Mouse (Mus musculus): ENCODE measurements around the gene Kcnk4. TPM values are rescaled to one million over a fixed set of nuclear protein-coding genes. Genes with fewer than 3 reads are reported as not detected.

Kcnk4 gene
- polyA plus RNA-seq, 1 experiment from 2014 or later, result 1.1 TPM

DNA sequence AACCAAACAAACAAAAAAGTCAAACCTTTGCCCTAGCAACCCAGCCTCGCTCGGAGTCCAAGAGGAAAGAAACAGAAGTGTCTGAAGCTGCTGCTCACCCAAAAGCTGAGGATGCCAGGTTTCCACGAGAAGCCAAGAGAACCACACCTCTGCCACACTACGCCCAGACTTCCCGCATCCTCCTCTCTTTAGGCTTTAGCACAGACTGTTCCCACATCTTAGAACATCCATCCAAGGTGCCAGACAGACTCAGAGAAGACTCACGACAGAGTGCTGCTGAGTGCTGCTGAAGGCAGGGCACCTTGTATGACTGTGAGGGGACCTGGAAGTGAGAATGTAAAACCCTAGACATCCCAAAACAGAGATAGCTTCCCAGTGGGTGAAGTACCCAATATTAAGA lies 58.5 kb downstream of the Kcnk4 start:
- Histone ChIP-seq H3K27me3 (replicated peaks) (no peaks in the 10 kb centered on the region), H3K27ac (no peak overlapping the region), H3K4me3 (no peak overlapping the region), H3K9ac (no peak overlapping the region), H3K9me3 (peaks cover 4% of the 10 kb centered on the region), H3K4me1 (no peaks in the 10 kb centered on the region), H3K4me2 (replicated peaks) (no peak overlapping the region), H3K36me3 (no peaks in the 10 kb centered on the region)
- whole genome bisulfite sequencing, result 89% methylated on average over 6 of the region's 6 CpGs
- ATAC-seq (ENCODE audit: low FRiP score, low read depth), result no peak

DNA sequence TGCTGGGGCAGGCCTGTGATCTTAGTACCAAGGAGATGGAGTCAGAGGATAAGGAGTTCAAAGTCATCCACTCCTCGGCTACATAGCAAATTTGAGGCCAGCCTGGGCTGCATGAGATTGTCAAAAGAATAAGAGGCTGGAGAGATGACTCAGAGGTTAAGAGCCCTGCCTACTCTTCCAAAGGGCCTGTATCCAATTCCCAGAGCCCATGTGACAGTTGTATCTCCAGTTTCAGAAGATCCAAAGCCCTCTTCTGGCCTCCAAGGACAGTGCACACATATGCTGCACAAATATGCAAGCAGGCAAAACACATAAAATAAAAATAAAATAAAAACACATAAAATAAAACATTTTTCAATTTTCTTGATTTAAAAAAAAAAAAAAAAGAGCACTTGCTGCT lies 60.1 kb downstream of the Kcnk4 start:
- H3K4me3 ChIP-seq, result no peak overlapping the region
- WGBS, result 78% methylated on average over 1 of the region's 1 CpGs

More for the DNA sequence above, 60.1 kb downstream of the Kcnk4 start:
- Histone ChIP-seq H3K27me3 (replicated peaks) (no peaks in the 10 kb centered on the region), H3K4me1 (no peaks in the 10 kb centered on the region), H3K4me2 (replicated peaks) (no peak overlapping the region), H3K9ac (no peak overlapping the region), H3K27ac (no peak overlapping the region), H3K9me3 (no peaks in the 10 kb centered on the region), H3K36me3 (no peaks in the 10 kb centered on the region)
- no peak for ATAC-seq (ENCODE audit: low FRiP score, low read depth)

Small RNA genes lying within 50 kb of the gene (microRNA-seq; reads per million reads assigned to microRNA genes)
- 1.5 reads per million for gene Mir6990

Other genes with a start within 250 kb of the Kcnk4 start
- gene Rps6ka4, start 93.9 kb downstream of the Kcnk4 start, polyA plus RNA-seq (2016; fragmentation: Nextera tagmentation; extraction: Ambion mirVana), result 8.5 and 9.3 TPM in 2 replicates
- gene Ccdc88b, start 76.3 kb downstream of the Kcnk4 start, polyA plus RNA-seq (2016; fragmentation: Nextera tagmentation; extraction: Ambion mirVana), result 0.59 and 1.6 TPM in 2 replicates
- 123 and 125 TPM in 2 replicates for gene Trmt112, start 24.8 kb downstream of the Kcnk4 start, polyA plus RNA-seq (2016; fragmentation: Nextera tagmentation; extraction: Ambion mirVana)
- gene Prdx5, start 24.4 kb downstream of the Kcnk4 start, polyA plus RNA-seq (2016; fragmentation: Nextera tagmentation; extraction: Ambion mirVana), result 198 and 214 TPM in 2 replicates
- 17.5 and 20.4 TPM in 2 replicates for gene Esrra, start 12.7 kb downstream of the Kcnk4 start, polyA plus RNA-seq (2016; fragmentation: Nextera tagmentation; extraction: Ambion mirVana)
- 0.91 and 2.0 TPM in 2 replicates for gene Catsperz, start 9.1 kb downstream of the Kcnk4 start, polyA plus RNA-seq (2016; fragmentation: Nextera tagmentation; extraction: Ambion mirVana)
- 71.9 and 73.8 TPM in 2 replicates for gene Bad, start 7.3 kb upstream of the Kcnk4 start, polyA plus RNA-seq (2016; fragmentation: Nextera tagmentation; extraction: Ambion mirVana)
- 43.9 and 45.6 TPM in 2 replicates for gene Gpr137, start 8.0 kb upstream of the Kcnk4 start, polyA plus RNA-seq (2016; fragmentation: Nextera tagmentation; extraction: Ambion mirVana)
- 324 and 325 TPM in 2 replicates for gene Ppp1r14b, start 40.5 kb upstream of the Kcnk4 start, polyA plus RNA-seq (2016; fragmentation: Nextera tagmentation; extraction: Ambion mirVana)
- 25.7 and 33.4 TPM in 2 replicates for gene Plcb3, start 42.0 kb upstream of the Kcnk4 start, polyA plus RNA-seq (2016; fragmentation: Nextera tagmentation; extraction: Ambion mirVana)
- gene Fkbp2, start 46.0 kb upstream of the Kcnk4 start, polyA plus RNA-seq (2016; fragmentation: Nextera tagmentation; extraction: Ambion mirVana), result 90.2 and 93.0 TPM in 2 replicates
- gene Vegfb, start 53.1 kb upstream of the Kcnk4 start, polyA plus RNA-seq (2016; fragmentation: Nextera tagmentation; extraction: Ambion mirVana), result 33.7 and 37.8 TPM in 2 replicates
- 22.0 and 22.9 TPM in 2 replicates for gene Dnajc4, start 58.1 kb upstream of the Kcnk4 start, polyA plus RNA-seq (2016; fragmentation: Nextera tagmentation; extraction: Ambion mirVana)
- 19.5 and 25.2 TPM in 2 replicates for gene Nudt22, start 61.6 kb upstream of the Kcnk4 start, polyA plus RNA-seq (2016; fragmentation: Nextera tagmentation; extraction: Ambion mirVana)
- 12.7 and 13.7 TPM in 2 replicates for gene Trpt1, start 61.6 kb upstream of the Kcnk4 start, polyA plus RNA-seq (2016; fragmentation: Nextera tagmentation; extraction: Ambion mirVana)
- gene Fermt3, start 85.0 kb upstream of the Kcnk4 start, polyA plus RNA-seq (2016; fragmentation: Nextera tagmentation; extraction: Ambion mirVana), result 6.5 and 6.9 TPM in 2 replicates
- 278 and 294 TPM in 2 replicates for gene Stip1, start 105.5 kb upstream of the Kcnk4 start, polyA plus RNA-seq (2016; fragmentation: Nextera tagmentation; extraction: Ambion mirVana)
- 3.4 and 5.2 TPM in 2 replicates for gene Macrod1, start 122.3 kb upstream of the Kcnk4 start, polyA plus RNA-seq (2016; fragmentation: Nextera tagmentation; extraction: Ambion mirVana)
- gene Flrt1, start 171.2 kb upstream of the Kcnk4 start, polyA plus RNA-seq (2016; fragmentation: Nextera tagmentation; extraction: Ambion mirVana), result 7.0 and 9.9 TPM in 2 replicates

All from neural tube, embryonic 12.5 days (tissue).